Mouse (Mus musculus) heart, adult 2 months (tissue): ENCODE measurements around the gene Slc8a3.

Source experiments
- CTCF ChIP-seq: fragments of 200-600 bp; IDR thresholded peaks from 2 replicates; pipeline ENCODE4 v1.8.1; 2022; ENCODE audit warnings: antibody characterized with exemption, mild to moderate bottlenecking, moderate library complexity
- EP300 ChIP-seq: fragments of 200-500 bp; IDR thresholded peaks from 2 replicates; pipeline ENCODE4 v1.6.1; 2011; ENCODE audit warnings: low read depth, low read length, control low read depth; ENCODE audit not compliant: insufficient read depth

- TF ChIP-seq CTCF (no peak), EP300 (no peak)
These were observed 159.1 kb downstream of the Slc8a3 start for GRCm38 (mm10) chr12:81173893-81174292.
